Mouse (Mus musculus): Measurements from ENCODE around the gene Slc41a1. TPM values are rescaled to one million over a fixed set of nuclear protein-coding genes. Genes with fewer than 3 reads are reported as not detected.

Gene Slc41a1
- polyA plus RNA-seq, 1 experiment from 2014 or later: 13.0 TPM

- peak overlapping the region; percentile 65 for H3K4me3 ChIP-seq
- 0 out of 2 replicates have a peak, but pooled peaks cover 4% of the 10 kb centered on the region for H3K36me3 ChIP-seq
- peaks cover 17% of the 10 kb centered on the region for H3K4me1 ChIP-seq
- H3K9me3 ChIP-seq: no peaks in the 10 kb centered on the region
- H3K27ac ChIP-seq: peak overlapping the region; percentile 71
- no peaks in the 10 kb centered on the region for H3K27me3 ChIP-seq
- 1% methylated on average over 21 of the region's 22 CpGs for whole genome bisulfite sequencing
- H3K4me2 ChIP-seq: peak overlapping the region; percentile 88
- ATAC-seq (ENCODE audit: borderline replicate concordance, extremely low read depth, low FRiP score, low TSS enrichment): peak; percentile 70
- peak overlapping the region; percentile 75 for H3K9ac ChIP-seq
Observed at GRCm38 (mm10) chr1:131828297-131829126, 1.2 kb downstream of the Slc41a1 start.

- WGBS: 32% methylated on average over 5 of the region's 5 CpGs
- Histone ChIP-seq H3K4me1 (peaks cover 17% of the 10 kb centered on the region), H3K4me2 (peak overlapping the region; percentile 88), H3K4me3 (peak overlapping the region; percentile 65), H3K36me3 (0 out of 2 replicates have a peak, but pooled peaks cover 4% of the 10 kb centered on the region), H3K9ac (peak overlapping the region; percentile 12), H3K27ac (no peak overlapping the region), H3K9me3 (no peaks in the 10 kb centered on the region), H3K27me3 (no peaks in the 10 kb centered on the region)
- no peak for ATAC-seq (ENCODE audit: borderline replicate concordance, extremely low read depth, low FRiP score, low TSS enrichment)
Observed at GRCm38 (mm10) chr1:131829279-131829678, 2.0 kb downstream of the Slc41a1 start.

- Histone ChIP-seq H3K27me3 (no peaks in the 10 kb centered on the region), H3K4me1 (peaks cover 17% of the 10 kb centered on the region), H3K9me3 (no peaks in the 10 kb centered on the region), H3K4me3 (no peak overlapping the region), H3K9ac (no peak overlapping the region), H3K4me2 (no peak overlapping the region), H3K27ac (no peak overlapping the region), H3K36me3 (0 out of 2 replicates have a peak, but pooled peaks cover 4% of the 10 kb centered on the region)
- WGBS: 75% methylated on average over 15 of the region's 15 CpGs
- ATAC-seq (ENCODE audit: borderline replicate concordance, extremely low read depth, low FRiP score, low TSS enrichment): no peak
Observed at GRCm38 (mm10) chr1:131830561-131830960, 3.3 kb downstream of the Slc41a1 start.

GRCm38 (mm10) chr1:131830971-131831641 is 3.8 kb downstream of the Slc41a1 start:
- ATAC-seq (ENCODE audit: borderline replicate concordance, extremely low read depth, low FRiP score, low TSS enrichment): no peak
- Histone ChIP-seq H3K9me3 (no peaks in the 10 kb centered on the region), H3K4me1 (peaks cover 17% of the 10 kb centered on the region), H3K9ac (no peak overlapping the region), H3K27ac (no peak overlapping the region), H3K4me2 (no peak overlapping the region), H3K4me3 (no peak overlapping the region), H3K36me3 (0 out of 2 replicates have a peak, but pooled peaks cover 4% of the 10 kb centered on the region), H3K27me3 (no peaks in the 10 kb centered on the region)
- WGBS: 73% methylated on average over 8 of the region's 8 CpGs

- no peak for ATAC-seq (ENCODE audit: borderline replicate concordance, extremely low read depth, low FRiP score, low TSS enrichment)
Observed at GRCm38 (mm10) chr1:131837035-131837434, 9.7 kb downstream of the Slc41a1 start.

GRCm38 (mm10) chr1:131838542-131838941 is 11.2 kb downstream of the Slc41a1 start:
- Histone ChIP-seq H3K4me2 (no peak overlapping the region), H3K9me3 (no peaks in the 10 kb centered on the region), H3K4me3 (no peak overlapping the region), H3K4me1 (no peaks in the 10 kb centered on the region), H3K27me3 (no peaks in the 10 kb centered on the region), H3K27ac (no peak overlapping the region), H3K9ac (no peak overlapping the region), H3K36me3 (peaks cover 25% of the 10 kb centered on the region)
- WGBS: 65% methylated on average over 5 of the region's 5 CpGs
- no peak for ATAC-seq (ENCODE audit: borderline replicate concordance, extremely low read depth, low FRiP score, low TSS enrichment)

More at GRCm38 (mm10) chr1:131837035-131837434, 9.7 kb downstream of the Slc41a1 start:
- no peaks in the 10 kb centered on the region for H3K9me3 ChIP-seq
- no peaks in the 10 kb centered on the region for H3K4me1 ChIP-seq
- no peak overlapping the region for H3K27ac ChIP-seq
- peaks cover 20% of the 10 kb centered on the region for H3K36me3 ChIP-seq
- no peak overlapping the region for H3K4me2 ChIP-seq
- no peaks in the 10 kb centered on the region for H3K27me3 ChIP-seq
- WGBS: 80% methylated on average over 3 of the region's 3 CpGs
- H3K4me3 ChIP-seq: no peak overlapping the region
- no peak overlapping the region for H3K9ac ChIP-seq

GRCm38 (mm10) chr1:131839279-131839678 is 12.0 kb downstream of the Slc41a1 start:
- Histone ChIP-seq H3K27me3 (no peaks in the 10 kb centered on the region), H3K36me3 (peaks cover 31% of the 10 kb centered on the region), H3K9ac (no peak overlapping the region), H3K9me3 (no peaks in the 10 kb centered on the region), H3K4me1 (no peaks in the 10 kb centered on the region), H3K27ac (no peak overlapping the region), H3K4me3 (no peak overlapping the region), H3K4me2 (no peak overlapping the region)
- no peak for ATAC-seq (ENCODE audit: borderline replicate concordance, extremely low read depth, low FRiP score, low TSS enrichment)
- WGBS: 58% methylated on average over 2 of the region's 2 CpGs

- Histone ChIP-seq H3K4me3 (no peak overlapping the region), H3K36me3 (peaks cover 44% of the 10 kb centered on the region), H3K9me3 (no peaks in the 10 kb centered on the region), H3K9ac (no peak overlapping the region), H3K4me2 (no peak overlapping the region), H3K4me1 (no peaks in the 10 kb centered on the region), H3K27me3 (no peaks in the 10 kb centered on the region), H3K27ac (no peak overlapping the region)
- WGBS: 91% methylated on average over 4 of the region's 4 CpGs
- ATAC-seq (ENCODE audit: borderline replicate concordance, extremely low read depth, low FRiP score, low TSS enrichment): no peak
Observed at GRCm38 (mm10) chr1:131842221-131842620, 14.9 kb downstream of the Slc41a1 start.

GRCm38 (mm10) chr1:131843758-131844157 is 16.5 kb downstream of the Slc41a1 start:
- Histone ChIP-seq H3K27ac (no peak overlapping the region), H3K4me1 (no peaks in the 10 kb centered on the region), H3K27me3 (no peaks in the 10 kb centered on the region), H3K4me3 (no peak overlapping the region), H3K4me2 (no peak overlapping the region), H3K9ac (no peak overlapping the region), H3K36me3 (peaks cover 45% of the 10 kb centered on the region), H3K9me3 (no peaks in the 10 kb centered on the region)
- no peak for ATAC-seq (ENCODE audit: borderline replicate concordance, extremely low read depth, low FRiP score, low TSS enrichment)
- WGBS: 89% methylated on average over 10 of the region's 10 CpGs

GRCm38 (mm10) chr1:131844883-131845282 is 17.6 kb downstream of the Slc41a1 start:
- H3K4me2 ChIP-seq: no peak overlapping the region
- H3K27ac ChIP-seq: no peak overlapping the region
- ATAC-seq (ENCODE audit: borderline replicate concordance, extremely low read depth, low FRiP score, low TSS enrichment): no peak
- H3K27me3 ChIP-seq: no peaks in the 10 kb centered on the region
- no peaks in the 10 kb centered on the region for H3K9me3 ChIP-seq
- no peak overlapping the region for H3K4me3 ChIP-seq
- WGBS: 79% methylated on average over 8 of the region's 8 CpGs
- peaks cover 45% of the 10 kb centered on the region for H3K36me3 ChIP-seq
- H3K9ac ChIP-seq: no peak overlapping the region
- H3K4me1 ChIP-seq: no peaks in the 10 kb centered on the region

GRCm38 (mm10) chr1:131846255-131846654 is 19.0 kb downstream of the Slc41a1 start:
- H3K27me3 ChIP-seq: no peaks in the 10 kb centered on the region
- H3K4me2 ChIP-seq: no peak overlapping the region
- no peak overlapping the region for H3K4me3 ChIP-seq
- WGBS: 76% methylated on average over 5 of the region's 5 CpGs
- no peaks in the 10 kb centered on the region for H3K9me3 ChIP-seq
- H3K9ac ChIP-seq: no peak overlapping the region
- H3K27ac ChIP-seq: no peak overlapping the region
- no peak for ATAC-seq (ENCODE audit: borderline replicate concordance, extremely low read depth, low FRiP score, low TSS enrichment)
- H3K36me3 ChIP-seq: peaks cover 37% of the 10 kb centered on the region
- no peaks in the 10 kb centered on the region for H3K4me1 ChIP-seq

GRCm38 (mm10) chr1:131861811-131862210 is 34.5 kb downstream of the Slc41a1 start:
- Histone ChIP-seq H3K9ac (no peak overlapping the region), H3K36me3 (no peaks in the 10 kb centered on the region), H3K9me3 (no peaks in the 10 kb centered on the region), H3K4me3 (no peak overlapping the region), H3K27me3 (no peaks in the 10 kb centered on the region), H3K4me1 (no peaks in the 10 kb centered on the region), H3K27ac (no peak overlapping the region), H3K4me2 (no peak overlapping the region)
- no peak for ATAC-seq (ENCODE audit: borderline replicate concordance, extremely low read depth, low FRiP score, low TSS enrichment)
- 77% methylated on average over 4 of the region's 4 CpGs for WGBS

All from lung, embryonic 15.5 days (tissue).